Mouse (Mus musculus) olfactory bulb, adult 2 months (tissue): ENCODE data around the gene Plcb1.

Experiments
- CTCF ChIP-seq: fragments of 200-500 bp; IDR thresholded peaks from 2 replicates; pipeline ENCODE4 v1.5.1; 2012; ENCODE audit warnings: low read depth, mild to moderate bottlenecking, low read length, moderate library complexity; ENCODE audit not compliant: insufficient read depth
- POLR2A ChIP-seq: fragments of 200-500 bp; IDR thresholded peaks from 2 replicates; pipeline ENCODE4 v1.6.1; 2012; ENCODE audit warnings: mild to moderate bottlenecking, low read depth, low read length, moderate library complexity; ENCODE audit not compliant: insufficient read depth

DNA sequence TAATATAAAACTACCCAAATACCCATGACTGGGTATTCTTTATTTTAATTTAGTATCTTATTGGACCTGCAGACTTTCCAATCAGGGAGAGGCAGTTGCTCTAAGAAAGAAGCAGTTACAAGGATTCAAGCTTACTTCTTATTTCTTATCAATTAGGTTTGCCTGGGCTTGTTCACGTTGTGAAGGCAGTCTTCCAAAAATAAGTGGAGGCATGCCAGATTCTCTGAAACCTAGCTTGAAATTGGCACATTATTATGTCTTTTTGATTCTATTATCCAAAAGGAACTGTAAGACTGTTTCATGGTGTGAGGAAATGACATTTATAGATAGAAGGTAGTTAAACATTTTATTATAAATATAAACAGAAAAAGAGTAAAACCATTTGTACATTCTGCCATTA lies 721.2 kb downstream of the Plcb1 start:
- TF ChIP-seq POLR2A (no peak), CTCF (no peak)
